Mouse (Mus musculus) kidney, adult 8-10 months (tissue): ENCODE results near the gene Pgam2.

ENCODE experiments used
- DNase-seq, 2 experiments: peaks; one replicate each; pipeline ENCODE4 v3.0.0; 2022

The Pgam2 gene

GRCm38 (mm10) chr11:5761820-5762632, 41.5 kb downstream of the Pgam2 start, which contains the start of gene Urgcp:
Urgcp (minus strand) TSS chr11:5762376.
- peak; percentile 92 to 95 for DNase-seq

GRCm38 (mm10) chr11:5753755-5754154, 49.8 kb downstream of the Pgam2 start:
- no peak for DNase-seq
